In genomic region chr10:43856351-43856750, GRCm38 (mm10) we compare ENCODE assay signal across 19 mouse cellular contexts. TPM values are rescaled to one million over a fixed set of nuclear protein-coding genes. Genes with fewer than 3 reads are reported as not detected.
DNase-seq lines count a peak whose midpoint lies in the region; ATAC-seq and TF ChIP-seq lines count a peak whose summit lies in the region.
"Had no signal": no experiment of that assay in that cellular context is flagged by ENCODE, and none has a peak within 500 bp of the region (broad histone marks: within the 10 kb centered on the region; RNA-seq: fewer than 3 reads in every experiment).

No protein-coding gene starts in this region.

- no peaks in the 10 kb centered on the region for H3K9me3 ChIP-seq in MEL (replicated peaks; ENCODE audit: insufficient read depth, low read length)
- H3K9me3 ChIP-seq in liver, embryonic 13.5 days (replicated peaks) = no peaks in the 10 kb centered on the region

- no peak overlapping the region for H3K27ac ChIP-seq in liver, adult 2 months (replicated peaks; ENCODE audit: insufficient read depth, low read depth, low read length)
- H3K27ac ChIP-seq in MEL (ENCODE audit: control insufficient read depth, low read depth, low read length) = peak overlapping the region; percentile 42
- no peak overlapping the region for H3K27ac ChIP-seq in liver, embryonic 13.5 days
- H3K27ac ChIP-seq: heart, adult 2 months; hindbrain, embryonic 14.5 days; limb, embryonic 12.5 days; neural tube, embryonic 12.5 days had no signal

- no peak for TF ChIP-seq POLR2A in liver, adult 2 months (IDR thresholded peaks at IDR 0.05; ENCODE audit: extremely low read depth, insufficient read depth, low read length)
- TF ChIP-seq POLR2A in MEL (IDR thresholded peaks at IDR 0.05; ENCODE audit: control insufficient read depth in 1 of 2, insufficient read depth in 1 of 2, low read depth in 1 of 2, low read length in 2 of 2, poor library complexity in 1 of 2) = no peak

- TF ChIP-seq RAD21 in MEL (IDR thresholded peaks at IDR 0.05; ENCODE audit: low read depth, low read length) = no peak

- WGBS in liver, adult 2 months = 78% methylated on average over 3 of the region's 3 CpGs
- WGBS in liver, embryonic 13.5 days (ENCODE audit: insufficient replicate concordance) = 16% methylated on average over 3 of the region's 3 CpGs

- no peak overlapping the region for H3K4me3 ChIP-seq in liver, adult 2 months (ENCODE audit: insufficient read depth, low read depth, low read length)
- peak overlapping the region in 1 of 2 experiments; percentile 19; a peak in 2 of 4 replicates for H3K4me3 ChIP-seq in MEL (ENCODE audit: control insufficient read depth in 1 of 2, insufficient read depth in 1 of 2, low read depth in 2 of 2, low read length in 2 of 2)
- H3K4me3 ChIP-seq in liver, embryonic 13.5 days (replicated peaks) = no peak overlapping the region
- H3K4me3 ChIP-seq: heart, adult 2 months; limb, embryonic 12.5 days; neural tube, embryonic 12.5 days had no signal

- no peak overlapping the region for H3K9ac ChIP-seq in liver, adult 2 months (ENCODE audit: low read depth, low read length)
- H3K9ac ChIP-seq in MEL (ENCODE audit: control insufficient read depth, low read depth, low read length, poor library complexity, severe bottlenecking) = no peak overlapping the region
- H3K9ac ChIP-seq in liver, embryonic 13.5 days = no peak overlapping the region
- H3K9ac ChIP-seq: hindbrain, embryonic 14.5 days; limb, embryonic 12.5 days; neural tube, embryonic 12.5 days had no signal

- no peaks in the 10 kb centered on the region for H3K4me1 ChIP-seq in liver, adult 2 months (ENCODE audit: control insufficient read depth, insufficient read depth, low read length)
- H3K4me1 ChIP-seq in MEL (ENCODE audit: control insufficient read depth in 1 of 2, insufficient read depth in 2 of 2, low read length in 2 of 2) = peaks cover 3 to 18% of the 10 kb centered on the region in 2 experiments; a peak in 3 of 4 replicates
- no peaks in the 10 kb centered on the region for H3K4me1 ChIP-seq in liver, embryonic 13.5 days (replicated peaks)
- H3K4me1 ChIP-seq: limb, embryonic 12.5 days; neural tube, embryonic 12.5 days had no signal

- TF ChIP-seq CTCF in liver, adult 2 months (IDR thresholded peaks at IDR 0.05; ENCODE audit: low read depth, low read length) = no peak
- TF ChIP-seq CTCF in MEL (IDR thresholded peaks at IDR 0.05 in 2 of 3, conservative IDR thresholded peaks at IDR 0.05 in 1 of 3; ENCODE audit: control insufficient read depth in 1 of 3, insufficient read depth in 1 of 3, low read depth in 2 of 3, low read length in 3 of 3, poor library complexity in 1 of 3, severe bottlenecking in 1 of 3) = no peak

- ATAC-seq in liver, embryonic 13.5 days (ENCODE audit: low read depth) = no peak
- peak; percentile 97 for ATAC-seq in monocyte, adult 5-6 weeks (replicated peaks; ENCODE audit: insufficient number of reproducible peaks, low FRiP score, low TSS enrichment, poor library complexity, severe bottlenecking)
- ATAC-seq: forebrain, embryonic 14.5 days; midbrain, embryonic 16.5 days; Patski had no signal

- no peaks in the 10 kb centered on the region for H3K27me3 ChIP-seq in liver, adult 2 months (ENCODE audit: control insufficient read depth, insufficient read depth, low read length)
- no peaks in the 10 kb centered on the region for H3K27me3 ChIP-seq in MEL (ENCODE audit: control insufficient read depth in 1 of 2, insufficient read depth in 2 of 2, low read length in 2 of 2)
- no peaks in the 10 kb centered on the region for H3K27me3 ChIP-seq in liver, embryonic 13.5 days
- H3K27me3 ChIP-seq: limb, embryonic 12.5 days; neural tube, embryonic 12.5 days; Patski had no signal

- H3K36me3 ChIP-seq in liver, adult 2 months (ENCODE audit: control insufficient read depth, insufficient read depth, low read length) = no peaks in the 10 kb centered on the region
- peaks cover 0 to 19% of the 10 kb centered on the region in 2 experiments; a peak in 2 of 4 replicates for H3K36me3 ChIP-seq in MEL (ENCODE audit: control insufficient read depth in 1 of 2, insufficient read depth in 2 of 2, low read length in 2 of 2)
- H3K36me3 ChIP-seq in liver, embryonic 13.5 days = no peaks in the 10 kb centered on the region
- H3K36me3 ChIP-seq: limb, embryonic 12.5 days; neural tube, embryonic 12.5 days had no signal

- H3K79me2 ChIP-seq in liver, adult 2 months (ENCODE audit: control insufficient read depth, insufficient read depth, low read length) = no peaks in the 10 kb centered on the region
- H3K79me2 ChIP-seq in MEL (ENCODE audit: control insufficient read depth, insufficient read depth, low read length, poor library complexity) = no peaks in the 10 kb centered on the region; the same call in 1 of the 2 replicates

- TF ChIP-seq EP300 in MEL (IDR thresholded peaks at IDR 0.05; ENCODE audit: low read depth in 1 of 2, low read length in 2 of 2) = peak; percentile 86 to 98

- 0 out of 2 replicates have a peak overlapping the region, but pooled peaks have one; percentile 2 for H3K4me2 ChIP-seq in liver, embryonic 13.5 days
- H3K4me2 ChIP-seq: hindbrain, embryonic 14.5 days; limb, embryonic 12.5 days; neural tube, embryonic 12.5 days had no signal

- DNase-seq in liver, adult 2 months (ENCODE audit: extremely low read depth, low read depth, low spot score) = peak; percentile 33
- DNase-seq in liver (no peak), MEL (ENCODE audit: low read depth, low spot score) (peak; percentile 80)
- no peak for DNase-seq in liver, embryonic 13.5 days
- no peak for DNase-seq in embryo, embryonic 10.5 days (ENCODE audit: low spot score)
- DNase-seq in urinary bladder, adult 2 months (ENCODE audit: low spot score) = no peak
- DNase-seq in adrenal gland, adult (ENCODE audit: inconsistent age in 2 of 2, low spot score in 1 of 2) = no peak
- DNase-seq: cerebellum, adult 9-10 months; embryo, embryonic 11 days; kidney, adult 18-20 months; kidney, postnatal 4 days had no signal

TF ChIP-seq in MEL, 35 proteins besides CTCF, POLR2A, EP300 and RAD21 (continues in another document):
- TF ChIP-seq ETS1 (IDR thresholded peaks at IDR 0.05; ENCODE audit: low read depth, low read length) = peak; percentile 60; the same call in 1 of the 2 replicates
- TF ChIP-seq BHLHE40 (IDR thresholded peaks at IDR 0.05; ENCODE audit: borderline replicate concordance, low read depth, low read length) = no peak
- no peak for TF ChIP-seq ZC3H11A (IDR thresholded peaks at IDR 0.05; ENCODE audit: low read depth, low read length)
- no peak for TF ChIP-seq ZMIZ1 (IDR thresholded peaks at IDR 0.05; ENCODE audit: low read depth, low read length)
- no peak for TF ChIP-seq MAZ (IDR thresholded peaks at IDR 0.05; ENCODE audit: low read depth, low read length)
- no peak for TF ChIP-seq GABPA (IDR thresholded peaks at IDR 0.05; ENCODE audit: low read depth, low read length)
- no peak for TF ChIP-seq E2F4 (IDR thresholded peaks at IDR 0.05; ENCODE audit: borderline replicate concordance, low read depth, low read length)
- TF ChIP-seq MAFK (IDR thresholded peaks at IDR 0.05; ENCODE audit: borderline replicate concordance, low read depth, low read length) = 0 out of 2 replicates have a peak, but pooled peaks have one; percentile 18
- no peak for TF ChIP-seq SMC3 (IDR thresholded peaks at IDR 0.05; ENCODE audit: low read depth, low read length)
- no peak for TF ChIP-seq CHD1 (IDR thresholded peaks at IDR 0.05; ENCODE audit: low read depth, low read length)
- peak; percentile 37; the same call in 1 of the 2 replicates for TF ChIP-seq ZNF384 (IDR thresholded peaks at IDR 0.05; ENCODE audit: low read depth, low read length)
- TF ChIP-seq USF1 (IDR thresholded peaks at IDR 0.05; ENCODE audit: low read depth, low read length) = no peak
- no peak for TF ChIP-seq KAT2A (conservative IDR thresholded peaks at IDR 0.05; ENCODE audit: low read depth, low read length)
- TF ChIP-seq TCF12 (IDR thresholded peaks at IDR 0.05; ENCODE audit: low read depth, low read length) = 0 out of 2 replicates have a peak, but pooled peaks have one; percentile 25
- TF ChIP-seq MYC (IDR thresholded peaks at IDR 0.05; ENCODE audit: low read depth, low read length) = no peak
- TF ChIP-seq ZKSCAN1 (IDR thresholded peaks at IDR 0.05; ENCODE audit: low read depth, low read length) = no peak
- no peak for TF ChIP-seq TBP (IDR thresholded peaks at IDR 0.05; ENCODE audit: low read depth, low read length)
- TF ChIP-seq GATA1 (IDR thresholded peaks at IDR 0.05; ENCODE audit: low read depth, low read length) = peak; percentile 91
- TF ChIP-seq UBTF (IDR thresholded peaks at IDR 0.05; ENCODE audit: borderline replicate concordance, insufficient read depth, low read depth, low read length) = no peak
- no peak for TF ChIP-seq MXI1 (IDR thresholded peaks at IDR 0.05; ENCODE audit: low read depth, low read length)
- no peak for TF ChIP-seq NELFE (IDR thresholded peaks at IDR 0.05; ENCODE audit: low read depth, low read length)
- no peak; the same call in 1 of the 2 replicates for TF ChIP-seq MYB (IDR thresholded peaks at IDR 0.05; ENCODE audit: low read depth, low read length)
- TF ChIP-seq NRF1 (IDR thresholded peaks at IDR 0.05; ENCODE audit: insufficient read depth, low read depth, low read length, poor library complexity, severe bottlenecking) = no peak
- TF ChIP-seq CHD2 (IDR thresholded peaks at IDR 0.05; ENCODE audit: low read length) = 0 out of 2 replicates have a peak, but pooled peaks have one; percentile 28
- TF ChIP-seq RCOR1 (IDR thresholded peaks at IDR 0.05; ENCODE audit: low read depth, low read length) = peak; percentile 80

RNA-seq across cellular contexts. Expression of gene Qrsl1, which starts 45.2 kb away (rescaled TPM):
- total RNA-seq in liver, adult 2 months (2014; rRNA removed) = 3.1 TPM in 2 replicates
- polyA plus RNA-seq in liver, adult 2 months (2012; rRNA removed) = 4.3 and 5.9 TPM in 2 replicates
- 19.1 and 19.4 TPM in 2 replicates for total RNA-seq in MEL (2012; rRNA removed)
- 10 to 100 TPM in 1 of 2 experiments, not detected in 1; 19.5 TPM for polyA plus RNA-seq in MEL (2012; ENCODE audit: insufficient read depth in 1 of 2, insufficient read length in 2 of 2, low read depth in 1 of 2, low replicate concordance in 2 of 2, missing spikeins in 1 of 2)
- 9.7 and 12.0 TPM in 2 replicates for polyA plus RNA-seq in liver, embryonic 13.5 days (2015; fragmentation: Nextera tagmentation; extraction: Ambion mirVana)
- total RNA-seq in monocyte, adult 5-6 weeks (2017) = 6.5 to 16.7 TPM (median 11.3 TPM) in 3 replicates
- 11.8 and 14.9 TPM in 2 replicates for polyA plus RNA-seq in urinary bladder, adult 2 months (2012; rRNA removed)

RNA-seq across cellular contexts. Expression of gene Rtn4ip1, which starts 45.3 kb away (rescaled TPM):
- total RNA-seq in liver, adult 2 months (2014; rRNA removed) = 9.5 and 12.8 TPM in 2 replicates
- polyA plus RNA-seq in liver, adult 2 months (2012; rRNA removed) = 13.8 and 15.0 TPM in 2 replicates
- 11.6 and 12.6 TPM in 2 replicates for total RNA-seq in MEL (2012; rRNA removed)
- polyA plus RNA-seq in MEL (2012; ENCODE audit: insufficient read depth in 1 of 2, insufficient read length in 2 of 2, low read depth in 1 of 2, low replicate concordance in 2 of 2, missing spikeins in 1 of 2) = 10 to 100 TPM in 1 of 2 experiments, not detected in 1; 23.5 TPM
- polyA plus RNA-seq in liver, embryonic 13.5 days (2015; fragmentation: Nextera tagmentation; extraction: Ambion mirVana) = 13.5 and 16.3 TPM in 2 replicates
- total RNA-seq in monocyte, adult 5-6 weeks (2017) = 10.5 to 16.7 TPM (median 11.8 TPM) in 3 replicates
- 10.1 and 10.9 TPM in 2 replicates for polyA plus RNA-seq in urinary bladder, adult 2 months (2012; rRNA removed)

Comparison
In these comparisons a context has a peak if more than half of its experiments do, and no peak if none do; other contexts are left out.
1. DNase-seq: peak in liver, adult 2 months (single experiment) and MEL (single experiment); none in liver (single experiment), liver, embryonic 13.5 days (single experiment), embryo, embryonic 10.5 days (single experiment), urinary bladder, adult 2 months (single experiment) and adrenal gland, adult (0 of 2).